Mouse (Mus musculus) liver, embryonic 14.5 days (tissue): ENCODE measurements around the gene Sox9. TPM values are rescaled to one million over a fixed set of nuclear protein-coding genes. Genes with fewer than 3 reads are reported as not detected.

ENCODE experiments used
- ATAC-seq: fragments of 200-750 bp; cut with Nextera tagmentation; 2 replicates; pipeline ENCODE4 v1.8.0; 2017; ENCODE audit warnings: moderate number of reproducible peaks, mild to moderate bottlenecking, moderate library complexity; ENCODE audit not compliant: insufficient read depth
- DNase-seq, 3 experiments: peaks; one replicate each; pipeline ENCODE4 v3.0.0-alpha.2; 2012 to 2013; ENCODE audit warnings: low read depth in 3 of 3, low spot score in 3 of 3
- H3K27ac ChIP-seq: fragments of 300-500 bp; sonication (generic); 2 replicates; pipeline ENCODE4 v1.5.1; 2014; ENCODE audit warnings: moderate library complexity, mild to moderate bottlenecking, control low read depth, inconsistent platforms
- H3K27me3 ChIP-seq: fragments of 300-500 bp; sonication (generic); 2 replicates; pipeline ENCODE4 v1.6.1; 2014; ENCODE audit warnings: mild to moderate bottlenecking, low read length, moderate library complexity; ENCODE audit not compliant: control insufficient read depth, insufficient read depth
- H3K36me3 ChIP-seq: fragments of 300-500 bp; sonication (generic); replicated peaks from 2 replicates; pipeline ENCODE4 v1.6.1; 2014; ENCODE audit warnings: low read depth; ENCODE audit not compliant: control insufficient read depth, insufficient read depth
- H3K4me1 ChIP-seq, 2 experiments: fragments of 200-500 bp in 1 of 2; fragments of 300-500 bp in 1 of 2; sonication (generic) in 1 of 2; replicated peaks; 2 replicates each; pipeline ENCODE4 v1.6.1; 2012 to 2014; ENCODE audit warnings: antibody characterized with exemption in 1 of 2, inconsistent platforms in 1 of 2, low read length in 1 of 2; ENCODE audit not compliant: control insufficient read depth in 2 of 2, insufficient read depth in 2 of 2
- H3K4me2 ChIP-seq: fragments of 300-500 bp; sonication (generic); 2 replicates; pipeline ENCODE4 v1.6.1; 2014; ENCODE audit warnings: low read depth, mild to moderate bottlenecking, control low read depth, moderate library complexity
- H3K4me3 ChIP-seq, 2 experiments: fragments of 200-500 bp in 1 of 2; fragments of 300-500 bp in 1 of 2; sonication (generic) in 1 of 2; 2 replicates each; pipeline ENCODE4 v1.5.1; 2012 to 2014; ENCODE audit warnings: low read depth in 2 of 2, low read length in 2 of 2, mild to moderate bottlenecking in 2 of 2, control low read depth in 1 of 2, inconsistent platforms in 1 of 2, moderate library complexity in 1 of 2; ENCODE audit not compliant: insufficient read depth in 1 of 2
- H3K9ac ChIP-seq: fragments of 300-500 bp; sonication (generic); replicated peaks from 2 replicates; pipeline ENCODE4 v1.6.1; 2014; ENCODE audit warnings: mild to moderate bottlenecking, control low read depth, moderate library complexity
- H3K9me3 ChIP-seq: fragments of 300-500 bp; sonication (generic); 2 replicates; pipeline ENCODE4 v1.6.1; 2016; ENCODE audit warnings: low read length, mixed read lengths; ENCODE audit not compliant: control insufficient read depth
- CTCF ChIP-seq: IDR thresholded peaks from 2 replicates; pipeline ENCODE4 v1.5.1; 2016; ENCODE audit warnings: antibody characterized with exemption, low read depth, control low read depth
- WGBS: fragments of 180-500 bp; shearing (Covaris S2); extraction: QIAGEN DNeasy Blood & Tissue Kit; methylation state at CpG from one replicate; pipeline ENCODE4 v1.1.7; 2014; ENCODE audit not compliant: insufficient replicate concordance; 5-methylcytosine and 5-hydroxymethylcytosine counted together
- polyA plus RNA-seq, 2 experiments: library from polyadenylated mRNA; depleted of rRNA in 1 of 2; stranded (reverse) in 1 of 2; unstranded in 1 of 2; fragments of >200 nt; fragmentation: Nextera tagmentation in 1 of 2; extraction: Ambion mirVana in 1 of 2; gene quantifications; 2 replicates each; pipeline versions ENCODE4 v1.2.1 to v1.2.3; 2012 to 2014

Sox9 gene
- polyA plus RNA-seq, 2 experiments, result 0.30 to 0.60 TPM

DNA sequence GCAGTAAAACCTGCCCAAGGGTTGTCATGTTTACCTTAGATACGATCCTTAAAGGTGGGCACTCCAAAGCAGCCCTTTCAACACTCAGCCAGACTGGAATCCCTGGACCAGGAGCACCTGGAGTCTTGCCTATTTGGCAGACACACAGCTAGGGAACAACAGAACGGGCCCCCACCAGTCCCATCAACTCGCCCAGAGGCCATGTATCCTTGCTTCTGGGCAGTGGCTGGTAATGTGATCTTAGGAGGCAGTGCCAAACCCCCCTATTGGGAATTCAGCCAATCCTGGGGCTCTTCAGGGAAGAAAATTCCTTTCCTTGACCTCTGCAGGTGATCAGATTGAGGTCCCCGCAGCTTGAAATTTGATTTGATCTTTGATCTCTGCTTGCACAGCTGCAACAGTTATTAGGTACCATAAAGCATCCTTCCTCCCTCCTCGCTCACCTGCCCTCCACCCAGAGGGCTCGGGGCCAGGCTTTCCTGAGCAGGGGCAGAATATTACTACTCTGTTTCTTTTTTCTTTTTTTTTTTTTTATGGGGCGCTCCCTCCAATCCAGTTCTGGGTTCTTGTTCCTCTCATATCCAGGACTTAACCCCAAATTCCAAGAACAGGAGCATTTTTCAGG, 53.6 kb downstream of the Sox9 start:
- WGBS, result 33% methylated on average over 7 of the region's 7 CpGs
- no peaks in the 10 kb centered on the region for H3K9me3 ChIP-seq

More for the DNA sequence above, 53.6 kb downstream of the Sox9 start:
- no peak overlapping the region for H3K9ac ChIP-seq
- H3K36me3 ChIP-seq, result no peaks in the 10 kb centered on the region
- H3K4me1 ChIP-seq, result no peaks in the 10 kb centered on the region
- no peak overlapping the region for H3K4me2 ChIP-seq
- no peak overlapping the region for H3K27ac ChIP-seq
- TF ChIP-seq CTCF, result no peak
- no peaks in the 10 kb centered on the region for H3K27me3 ChIP-seq
- no peak for ATAC-seq
- no peak overlapping the region for H3K4me3 ChIP-seq
- no peak for DNase-seq
